Mouse (Mus musculus) CH12.LX (cell line): ENCODE measurements around the gene Rel. TPM values are rescaled to one million over a fixed set of nuclear protein-coding genes. Genes with fewer than 3 reads are reported as not detected.

ENCODE experiments used
- DNase-seq: peaks from one replicate; pipeline ENCODE4 v3.0.0-alpha.2; 2013; ENCODE audit errors: extremely low read depth
- H3K27ac ChIP-seq: 2 replicates; pipeline ENCODE4 v1.5.1; 2012; ENCODE audit warnings: low read depth, mild to moderate bottlenecking, control low read depth, moderate library complexity; ENCODE audit not compliant: insufficient read depth
- H3K27me3 ChIP-seq: replicated peaks from 2 replicates; pipeline ENCODE3; 2012; ENCODE audit warnings: inconsistent platforms
- H3K36me3 ChIP-seq, 2 experiments: replicated peaks in 1 of 2; 2 replicates each; pipeline versions ENCODE3 to v1.6.1; 2012; ENCODE audit warnings: inconsistent platforms in 1 of 2, low read length in 1 of 2, mild to moderate bottlenecking in 1 of 2, mixed read lengths in 1 of 2, moderate library complexity in 1 of 2; ENCODE audit not compliant: control insufficient read depth in 1 of 2, insufficient read depth in 1 of 2
- H3K4me1 ChIP-seq, 2 experiments: 2 replicates each; pipeline ENCODE4 v1.6.1; 2012; ENCODE audit warnings: inconsistent platforms in 1 of 2, moderate library complexity in 1 of 2; ENCODE audit not compliant: insufficient read depth in 2 of 2, control insufficient read depth in 1 of 2
- H3K4me2 ChIP-seq: 2 replicates; pipeline ENCODE4 v1.6.1; 2012; ENCODE audit warnings: low read depth, mild to moderate bottlenecking, control low read depth; ENCODE audit not compliant: poor library complexity, insufficient read depth, severe bottlenecking
- H3K4me3 ChIP-seq, 3 experiments: fragments of 150-350 bp in 1 of 3; sonication (generic) in 1 of 3; replicated peaks in 1 of 3; 2 replicates each; pipeline versions ENCODE3 to v1.5.1; 2011 to 2012; ENCODE audit warnings: low read depth in 2 of 3, low read length in 2 of 3, mild to moderate bottlenecking in 2 of 3, moderate library complexity in 2 of 3, control low read depth in 1 of 3, improper control_type of control experiment in 1 of 3, inconsistent platforms in 1 of 3, mixed read lengths in 1 of 3; ENCODE audit not compliant: poor library complexity in 1 of 3
- H3K79me2 ChIP-seq: replicated peaks from 2 replicates; pipeline ENCODE4 v1.6.1; 2012; ENCODE audit warnings: mild to moderate bottlenecking, moderate library complexity; ENCODE audit not compliant: control insufficient read depth, poor library complexity, insufficient read depth, severe bottlenecking; ENCODE audit errors: extremely low read depth
- H3K9ac ChIP-seq: 2 replicates; pipeline ENCODE4 v1.6.1; 2012; ENCODE audit warnings: low read depth, mild to moderate bottlenecking, control low read depth, moderate library complexity; ENCODE audit not compliant: insufficient read depth
- H3K9me3 ChIP-seq: replicated peaks from 2 replicates; pipeline ENCODE3; 2012; ENCODE audit warnings: low read length, inconsistent platforms, mixed read lengths
- BHLHE40 ChIP-seq: IDR thresholded peaks from 2 replicates; pipeline ENCODE4 v1.6.1; 2011; ENCODE audit warnings: mild to moderate bottlenecking, low read depth, low read length, improper control_type of control experiment
- CHD2 ChIP-seq: IDR thresholded peaks from 2 replicates; pipeline ENCODE4 v1.6.1; 2011; ENCODE audit warnings: low read length, improper control_type of control experiment
- ELF1 ChIP-seq: IDR thresholded peaks from 2 replicates; pipeline ENCODE4 v1.6.1; 2014; ENCODE audit warnings: low read depth, mild to moderate bottlenecking, inconsistent platforms, low read length, improper control_type of control experiment
- EP300 ChIP-seq: IDR thresholded peaks from 2 replicates; pipeline ENCODE4 v1.6.1; 2011; ENCODE audit warnings: low read length, improper control_type of control experiment
- ETS1 ChIP-seq: conservative IDR thresholded peaks from 2 replicates; pipeline ENCODE4 v1.6.1; 2012; ENCODE audit warnings: low read depth, mild to moderate bottlenecking, inconsistent platforms, low read length, improper control_type of control experiment, moderate library complexity
- GABPA ChIP-seq: IDR thresholded peaks from 2 replicates; pipeline ENCODE4 v1.6.1; 2012; ENCODE audit warnings: low read depth, low read length, improper control_type of control experiment, inconsistent platforms; ENCODE audit not compliant: insufficient replicate concordance
- HCFC1 ChIP-seq: IDR thresholded peaks from 2 replicates; pipeline ENCODE4 v1.6.1; 2012; ENCODE audit warnings: low read depth, mild to moderate bottlenecking, inconsistent platforms, low read length, improper control_type of control experiment
- IRF4 ChIP-seq: IDR thresholded peaks from 2 replicates; pipeline ENCODE4 v1.6.1; 2014; ENCODE audit warnings: low read depth, mild to moderate bottlenecking, inconsistent platforms, low read length, improper control_type of control experiment
- JUN ChIP-seq: IDR thresholded peaks from 2 replicates; pipeline ENCODE4 v1.6.1; 2011; ENCODE audit warnings: low read depth, mild to moderate bottlenecking, low read length, improper control_type of control experiment, moderate library complexity; ENCODE audit not compliant: insufficient read depth
- MAFK ChIP-seq: IDR thresholded peaks from 2 replicates; pipeline ENCODE4 v1.6.1; 2011; ENCODE audit warnings: low read length, improper control_type of control experiment; ENCODE audit not compliant: insufficient replicate concordance
- MAZ ChIP-seq: IDR thresholded peaks from 2 replicates; pipeline ENCODE4 v1.6.1; 2012; ENCODE audit warnings: low read depth, mild to moderate bottlenecking, inconsistent platforms, low read length, improper control_type of control experiment, moderate library complexity
- MEF2A ChIP-seq: IDR thresholded peaks from 2 replicates; pipeline ENCODE4 v1.6.1; 2014; ENCODE audit warnings: low read depth, mild to moderate bottlenecking, inconsistent platforms, low read length, improper control_type of control experiment, borderline replicate concordance
- MYC ChIP-seq: IDR thresholded peaks from 2 replicates; pipeline ENCODE4 v1.6.1; 2011; ENCODE audit warnings: low read depth, mild to moderate bottlenecking, improper control_type of control experiment, low read length
- POLR2AphosphoS2 ChIP-seq: IDR thresholded peaks from 2 replicates; pipeline ENCODE4 v1.6.1; 2011; ENCODE audit warnings: low read depth, low read length, improper control_type of control experiment
- RAD21 ChIP-seq: IDR thresholded peaks from 2 replicates; pipeline ENCODE4 v1.6.1; 2011; ENCODE audit warnings: low read depth, mild to moderate bottlenecking, low read length, improper control_type of control experiment, moderate library complexity
- SMC3 ChIP-seq: IDR thresholded peaks from 2 replicates; pipeline ENCODE4 v1.6.1; 2011; ENCODE audit warnings: low read depth, low read length, improper control_type of control experiment
- TBP ChIP-seq: conservative IDR thresholded peaks from 2 replicates; pipeline ENCODE4 v1.6.1; 2011; ENCODE audit warnings: low read depth, low read length, improper control_type of control experiment
- UBTF ChIP-seq: IDR thresholded peaks from 2 replicates; pipeline ENCODE4 v1.6.1; 2012; ENCODE audit warnings: low read depth, mild to moderate bottlenecking, inconsistent platforms, low read length, improper control_type of control experiment, moderate library complexity
- USF2 ChIP-seq: conservative IDR thresholded peaks from 2 replicates; pipeline ENCODE4 v1.6.1; 2011; ENCODE audit warnings: low read depth, low read length, improper control_type of control experiment
- ZC3H11A ChIP-seq: IDR thresholded peaks from 2 replicates; pipeline ENCODE4 v1.6.1; 2012; ENCODE audit warnings: low read depth, mild to moderate bottlenecking, inconsistent platforms, low read length, improper control_type of control experiment
- ZMIZ1 ChIP-seq: IDR thresholded peaks from 2 replicates; pipeline ENCODE4 v1.6.1; 2012; ENCODE audit warnings: low read depth, mild to moderate bottlenecking, inconsistent platforms, low read length, improper control_type of control experiment
- dilution Hi-C: fragments of 300-500 bp; cut with MboI; formaldehyde crosslinking; loops from 2 replicates; pipeline ENCODE4 v1.14.3; 2020; ENCODE audit warnings: low sequenced_read_pairs; ENCODE audit not compliant: extremely low pct_unique_long_range_greater_than_20kb, extremely low pct_ligation_motif_present
- in situ Hi-C: fragments of 300-500 bp; cut with MboI; formaldehyde crosslinking; loops from 3 replicates; pipeline ENCODE4 v1.14.3; 2019; ENCODE audit warnings: low sequenced_read_pairs, low pct_ligation_motif_present, low pct_unique_long_range_greater_than_20kb, mixed read lengths
- polyA plus RNA-seq: library from polyadenylated mRNA; unstranded; fragments of >175 nt; gene quantifications from 2 replicates; pipeline ENCODE4 v1.2.1, GENCODE M21; 2012; ENCODE audit warnings: low read depth; ENCODE audit not compliant: insufficient read length
- total RNA-seq, 2 experiments: library from RNA; depleted of rRNA; stranded (reverse); fragments of 300-350 nt in 1 of 2; fragments of >200 nt in 1 of 2; gene quantifications; 2 replicates each; pipeline ENCODE4 v1.2.3; 2012 to 2014

The Rel gene
- total and polyA plus RNA-seq, 3 experiments = 26.2 to 38.1 (median 28.4) TPM

DNA sequence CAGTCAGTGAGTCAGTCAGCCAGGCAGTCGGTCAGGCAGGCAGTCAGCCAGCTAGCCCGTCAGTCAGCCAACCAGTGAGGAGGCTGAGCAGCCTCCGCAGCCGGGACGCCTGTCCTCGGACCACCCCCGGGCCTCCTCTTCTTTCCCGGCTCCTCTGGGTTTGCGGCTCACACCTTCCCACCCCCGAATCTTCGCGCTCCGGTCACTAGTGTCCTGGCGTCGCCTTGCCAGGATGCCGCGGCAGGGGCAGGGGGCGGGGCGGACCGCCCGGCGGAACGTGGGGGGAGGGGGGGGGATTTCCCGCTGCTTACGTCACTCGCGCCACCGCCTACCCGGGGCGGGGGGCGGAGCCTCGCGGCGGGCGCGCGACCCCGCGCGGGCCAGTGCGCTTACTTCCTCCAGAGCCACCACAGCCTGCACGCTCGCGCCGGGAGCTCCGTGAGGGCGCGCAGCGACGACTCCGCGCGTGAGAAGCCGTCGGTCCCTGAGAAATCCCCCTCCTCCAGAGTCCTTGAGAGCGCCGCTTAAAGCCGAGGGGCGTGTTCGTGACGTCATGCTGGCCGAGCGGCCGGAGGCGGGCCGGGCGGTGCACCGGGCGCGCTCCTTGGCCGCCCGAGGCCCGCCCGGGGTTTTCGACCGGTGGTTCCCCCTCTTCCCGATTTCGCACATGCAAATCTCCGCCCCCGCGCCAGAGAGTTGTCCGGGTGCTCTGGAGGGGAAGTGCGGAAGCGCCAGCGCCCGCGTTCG is at the start of gene Rel (continued):
- no peak for TF ChIP-seq ZC3H11A

- Histone ChIP-seq H3K27ac (no peak overlapping the region), H3K4me2 (no peak overlapping the region), H3K4me3 (no peak overlapping the region), H3K79me2 (no peaks in the 10 kb centered on the region), H3K4me1 (peaks cover 25 to 48% of the 10 kb centered on the region in 2 experiments), H3K9me3 (peaks cover 2% of the 10 kb centered on the region), H3K9ac (no peak overlapping the region), H3K27me3 (no peaks in the 10 kb centered on the region), H3K36me3 (no peaks in the 10 kb centered on the region)
- dilution Hi-C loops (no loop called here), in situ Hi-C loops (no loop called here)
- DNase-seq = no peak
- TF ChIP-seq ZC3H11A (no peak), POLR2AphosphoS2 (no peak), ETS1 (no peak), USF2 (no peak), ZMIZ1 (no peak), TBP (no peak), ELF1 (no peak), RAD21 (no peak), IRF4 (no peak), GABPA (no peak), UBTF (no peak), JUN (no peak), MAZ (no peak)
Observed at GRCm38 (mm10) chr11:23818745-23819144, 48.0 kb upstream of the Rel start.

GRCm38 (mm10) chr11:23810741-23811140 is 40.0 kb upstream of the Rel start:
- DNase-seq = no peak
- Histone ChIP-seq H3K27me3 (no peaks in the 10 kb centered on the region), H3K9ac (peak overlapping the region; percentile 12), H3K4me3 (no peak overlapping the region), H3K9me3 (no peaks in the 10 kb centered on the region), H3K4me1 (peaks cover 32 to 42% of the 10 kb centered on the region in 2 experiments), H3K79me2 (no peaks in the 10 kb centered on the region), H3K27ac (peak overlapping the region; percentile 18; the same call in 1 of the 2 replicates), H3K4me2 (peak overlapping the region; percentile 42), H3K36me3 (no peaks in the 10 kb centered on the region)
- TF ChIP-seq CHD2 (no peak), MYC (peak; percentile 51; the same call in 1 of the 2 replicates), HCFC1 (peak; percentile 13; the same call in 1 of the 2 replicates), SMC3 (no peak; the same call in 1 of the 2 replicates), IRF4 (no peak), MAFK (no peak), BHLHE40 (no peak), EP300 (peak; percentile 43; the same call in 1 of the 2 replicates), USF2 (no peak), MEF2A (0 out of 2 replicates have a peak, but pooled peaks have one; percentile 52), ELF1 (peak; percentile 68)
- dilution Hi-C loops (no loop called here), in situ Hi-C loops (no loop called here)
